Mouse (Mus musculus): ENCODE measurements at regions not wholly inside any gene's neighbourhood (a gene's known extent, or its start where the extent isn't known, plus 50 kb on each side); places are given as distances from the start of the nearest gene placed in this dataset.
A peak's percentile ranks its signal among the peaks of the same experiment; 100 is the strongest.

DNA sequence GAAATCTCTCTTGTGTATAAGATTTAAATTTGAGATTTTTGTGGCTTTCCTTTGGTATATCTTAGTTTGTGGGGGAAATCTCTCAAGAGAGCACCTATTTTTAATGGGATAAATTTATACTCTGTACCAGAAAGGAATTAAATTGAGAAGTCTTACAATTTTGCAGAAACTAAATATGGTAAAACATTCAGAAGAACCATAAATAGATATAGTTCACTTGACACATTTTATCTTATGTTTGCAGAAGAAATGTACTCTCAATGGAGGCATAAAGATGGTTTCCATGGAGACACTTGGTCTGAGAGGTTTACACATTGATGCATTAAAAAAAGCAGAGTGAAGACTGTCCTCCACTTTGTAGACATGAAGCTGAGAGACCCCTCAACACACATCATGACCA is 86.9 kb downstream of the Ndufa10 start:
- no peak for DNase-seq

DNA sequence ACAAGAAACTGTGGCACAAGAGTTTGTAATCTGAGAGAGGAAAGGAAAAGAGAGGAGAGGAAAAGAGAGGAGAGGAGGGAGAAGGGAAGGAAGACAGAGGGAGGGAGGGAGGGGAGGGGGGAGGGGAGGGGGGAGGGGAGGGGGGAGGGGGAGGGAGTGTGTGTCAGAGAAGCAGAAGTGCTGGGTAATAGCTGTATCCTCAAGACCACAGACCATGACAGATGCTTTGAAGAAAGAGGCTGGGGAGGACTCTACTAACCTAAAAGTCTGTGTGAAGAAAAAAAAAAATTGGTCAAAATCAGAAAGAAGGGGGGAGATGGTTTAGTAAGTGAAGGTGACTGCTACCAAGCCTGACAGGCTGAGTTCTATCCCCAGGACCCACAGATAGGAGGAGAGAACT is 88.7 kb downstream of the Ndufa10 start:
- no peak for DNase-seq

DNA sequence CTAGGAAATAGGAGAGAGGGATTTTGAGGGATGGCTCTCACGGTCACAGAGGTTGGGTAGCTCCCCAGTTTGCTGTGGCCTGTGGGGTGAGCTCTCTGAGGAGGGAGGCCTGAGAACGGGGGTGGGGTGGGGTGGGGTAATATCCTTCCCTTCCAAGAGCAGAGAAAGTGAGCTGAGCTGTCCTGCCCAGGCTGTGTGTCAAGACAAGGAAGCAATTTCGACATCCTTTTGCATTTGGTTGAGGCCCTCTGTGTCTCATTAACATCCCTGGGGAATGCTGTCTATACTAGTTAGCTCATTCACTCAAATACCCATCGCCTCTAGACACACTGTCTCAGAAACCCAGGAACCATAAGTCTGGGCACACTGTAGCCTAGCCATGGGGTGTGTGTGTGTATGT is 89.9 kb downstream of the Ndufa10 start:
- no peak for DNase-seq

DNA sequence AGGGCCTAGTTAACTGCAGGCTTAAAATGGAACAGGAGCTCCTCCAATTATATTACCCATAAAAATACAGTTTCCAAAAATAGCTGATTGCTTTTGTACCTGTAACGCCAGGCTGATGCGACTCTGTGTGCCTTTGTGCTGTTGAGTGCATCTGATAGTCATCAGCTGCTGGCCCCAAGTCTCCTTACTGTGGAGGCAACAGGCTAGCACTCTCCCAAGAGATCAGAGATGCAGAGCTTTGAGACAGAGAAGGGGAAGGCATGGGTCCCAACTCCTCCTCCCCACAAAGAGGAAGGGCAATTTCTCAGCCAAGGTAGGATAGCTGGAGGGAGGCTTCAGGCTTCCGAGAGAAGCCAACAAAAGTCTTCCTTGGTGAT is 94.2 kb downstream of the Ndufa10 start:
- no peak for DNase-seq

DNA sequence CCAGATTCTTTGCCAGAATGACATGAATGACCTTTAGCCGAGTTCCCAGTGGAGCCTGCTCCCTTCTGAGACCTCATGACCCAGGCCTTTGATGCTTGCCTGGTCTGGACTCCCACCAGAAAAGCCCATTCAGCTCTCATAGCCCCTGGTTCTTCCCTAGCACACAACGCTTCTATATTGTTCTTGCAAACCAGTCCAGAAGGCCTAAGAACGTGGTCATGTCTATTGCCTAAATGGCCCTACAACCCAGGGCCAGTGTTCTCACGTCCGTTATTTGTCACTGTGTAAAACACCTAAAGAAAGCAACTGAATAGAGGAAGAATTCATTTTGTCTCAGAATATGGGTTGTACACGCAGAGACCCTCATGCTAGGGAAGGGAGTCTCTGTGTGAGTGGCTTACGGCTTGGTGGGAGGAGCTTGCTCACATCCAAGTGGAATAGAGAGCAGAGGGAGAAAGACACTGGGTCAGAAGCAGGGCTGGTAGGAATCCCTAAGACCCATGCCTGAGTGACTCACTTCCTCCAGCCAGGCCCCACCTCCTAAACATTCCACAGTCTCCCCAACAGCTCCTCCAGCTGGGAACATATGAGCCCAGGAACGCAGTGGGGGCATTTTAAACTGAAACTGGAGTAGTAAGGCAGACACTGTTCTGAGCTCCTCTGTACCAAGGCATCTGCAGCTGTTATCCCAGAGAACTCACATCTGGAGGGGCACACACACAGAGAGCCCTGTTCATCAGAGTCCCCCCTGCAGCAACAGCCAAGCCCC is 94.7 kb downstream of the Ndufa10 start:
- no peak for DNase-seq

DNA sequence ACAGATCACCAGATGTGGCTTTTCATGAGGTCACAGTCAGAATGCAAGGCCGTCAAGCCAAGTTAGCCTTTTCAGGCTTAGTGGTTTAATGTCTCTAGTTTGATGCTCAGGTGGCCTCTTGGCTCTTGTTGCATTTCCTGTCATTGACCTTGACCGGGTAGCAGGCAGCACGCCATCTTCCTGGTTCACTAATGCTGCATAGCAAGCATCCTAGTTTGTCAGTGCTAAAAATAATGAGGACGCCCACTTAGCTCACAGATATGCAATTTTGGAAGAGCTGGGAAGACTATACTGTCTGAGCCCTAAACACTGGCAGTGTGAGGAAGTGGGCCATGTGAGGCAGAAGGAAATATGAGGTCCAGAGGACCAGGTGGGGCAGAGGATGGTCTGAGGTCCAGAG is 97.2 kb downstream of the Ndufa10 start:
- DNase-seq, result no peak

DNA sequence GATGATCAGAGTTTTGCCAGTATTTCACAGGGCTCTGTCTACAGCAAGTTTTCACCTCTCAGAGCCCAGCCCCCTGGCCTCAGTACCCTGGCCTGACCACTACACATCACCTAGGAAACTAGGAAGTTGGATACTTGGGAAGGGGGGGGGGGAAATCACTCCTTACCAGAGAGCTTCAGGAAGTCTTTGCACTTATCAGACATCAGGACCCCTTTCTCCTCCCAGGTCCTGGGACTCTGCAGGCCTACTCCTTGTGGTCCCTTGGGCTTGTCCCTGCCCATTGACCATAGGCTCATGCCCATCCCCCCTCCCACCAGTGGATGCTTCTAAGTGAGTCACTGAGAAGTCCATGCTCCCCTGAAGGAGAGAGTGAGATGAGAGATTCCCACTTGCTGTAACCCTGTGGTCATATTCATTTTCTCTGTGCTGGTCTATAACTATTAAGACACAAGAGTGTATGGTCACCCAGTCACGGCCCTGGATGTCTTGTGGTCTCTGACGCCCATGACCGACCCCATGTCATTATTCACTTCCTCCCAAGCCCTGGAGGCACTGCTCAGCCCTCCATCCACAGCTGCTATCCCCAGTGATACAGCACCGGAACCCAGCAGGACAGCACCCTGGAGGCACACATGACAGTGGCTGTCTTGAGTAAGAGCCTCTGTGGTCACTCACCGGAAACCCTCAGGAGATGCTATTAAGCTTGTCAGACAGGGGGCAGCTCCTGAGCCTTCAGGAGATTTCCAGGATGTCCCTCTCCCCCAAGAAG is 101.3 kb downstream of the Ndufa10 start:
- no peak for DNase-seq

DNA sequence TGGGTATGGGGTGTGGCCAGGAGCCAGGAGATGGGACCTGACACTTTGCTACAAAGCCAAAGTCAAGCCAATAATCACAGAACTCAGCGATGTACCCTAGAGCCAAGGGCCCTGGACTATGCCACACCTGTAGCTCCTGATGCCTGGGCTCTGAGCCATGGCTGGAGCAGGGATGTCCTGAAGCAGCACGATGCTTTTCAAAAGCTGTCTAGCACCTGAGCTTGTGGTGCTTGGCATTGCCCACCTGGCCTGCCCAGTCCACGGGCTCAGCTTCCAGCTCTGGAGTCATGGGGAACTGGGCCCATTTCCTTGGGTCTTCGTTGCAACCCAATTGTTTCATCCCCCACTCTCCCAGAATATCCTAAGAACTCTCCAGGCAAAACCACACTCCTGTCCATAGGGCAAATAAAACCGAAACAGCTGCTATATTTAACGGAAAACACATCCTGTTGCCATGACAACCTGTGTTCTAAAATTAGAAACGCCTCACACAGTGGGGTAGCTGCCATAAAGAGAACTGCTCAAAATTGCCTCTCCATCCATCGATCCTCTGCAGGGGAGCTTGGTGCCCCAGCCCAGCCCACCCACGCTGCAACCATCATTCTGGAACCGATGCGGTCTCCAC is 102.2 kb downstream of the Ndufa10 start:
- DNase-seq, result peak; percentile 59

DNA sequence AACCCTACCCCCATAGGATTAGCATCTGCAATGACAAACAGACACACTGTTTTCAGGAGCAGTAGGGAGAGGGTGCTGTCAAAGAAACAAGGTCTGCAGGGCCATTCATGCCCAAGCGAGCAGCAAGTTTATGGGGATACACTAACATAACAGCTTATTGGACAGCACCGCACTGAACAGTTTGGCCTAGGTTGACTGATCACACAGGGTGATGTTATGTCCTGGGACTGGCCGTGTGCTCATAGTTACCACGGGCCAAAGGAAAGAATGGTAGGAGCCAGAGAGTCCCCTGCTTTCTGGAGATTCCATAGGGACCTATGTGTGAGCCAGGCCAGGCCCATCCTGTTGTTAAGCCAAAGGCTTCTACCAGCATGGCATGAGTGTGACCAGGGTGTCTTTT is 102.8 kb downstream of the Ndufa10 start:
- no peak for DNase-seq

DNA sequence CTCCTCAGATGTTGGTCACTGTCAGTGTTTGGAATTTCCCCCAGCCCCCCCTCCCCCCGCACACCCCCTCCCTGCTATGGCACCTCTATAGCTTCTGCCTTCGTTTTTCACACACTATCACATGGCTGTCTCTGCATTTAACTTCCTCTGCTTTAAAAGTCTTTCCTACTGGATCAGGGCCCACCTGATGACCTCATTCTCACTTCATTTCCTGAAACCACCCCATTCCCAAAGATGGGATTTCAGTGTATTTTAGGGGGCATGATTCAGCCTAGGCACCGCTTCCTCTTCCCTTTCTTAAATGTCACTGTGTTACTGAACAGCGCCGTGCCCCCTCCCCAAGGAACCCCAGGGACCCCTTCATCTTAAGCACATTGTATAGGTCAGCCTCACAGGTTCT is 103.7 kb downstream of the Ndufa10 start:
- peak; percentile 42 for DNase-seq

DNA sequence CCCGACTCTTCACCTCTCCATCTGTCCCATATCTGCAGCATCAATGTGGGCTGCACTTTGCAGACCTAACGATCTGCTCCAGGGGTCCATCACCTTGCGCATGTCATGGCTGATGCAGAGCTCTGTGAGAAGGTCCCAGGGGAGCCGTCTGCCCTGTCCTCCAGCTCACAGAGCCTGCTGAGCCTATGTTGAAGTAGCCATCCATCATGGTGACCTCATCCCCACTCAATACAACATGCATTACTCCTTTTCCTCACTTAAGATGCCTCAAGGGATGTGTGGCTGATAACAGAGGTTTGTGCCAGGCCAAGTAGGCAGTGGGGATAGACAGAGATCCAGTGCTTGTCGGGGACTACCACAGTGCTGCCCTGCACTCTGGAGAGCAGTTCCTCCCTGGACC is 107.4 kb downstream of the Ndufa10 start:
- DNase-seq, result no peak

DNA sequence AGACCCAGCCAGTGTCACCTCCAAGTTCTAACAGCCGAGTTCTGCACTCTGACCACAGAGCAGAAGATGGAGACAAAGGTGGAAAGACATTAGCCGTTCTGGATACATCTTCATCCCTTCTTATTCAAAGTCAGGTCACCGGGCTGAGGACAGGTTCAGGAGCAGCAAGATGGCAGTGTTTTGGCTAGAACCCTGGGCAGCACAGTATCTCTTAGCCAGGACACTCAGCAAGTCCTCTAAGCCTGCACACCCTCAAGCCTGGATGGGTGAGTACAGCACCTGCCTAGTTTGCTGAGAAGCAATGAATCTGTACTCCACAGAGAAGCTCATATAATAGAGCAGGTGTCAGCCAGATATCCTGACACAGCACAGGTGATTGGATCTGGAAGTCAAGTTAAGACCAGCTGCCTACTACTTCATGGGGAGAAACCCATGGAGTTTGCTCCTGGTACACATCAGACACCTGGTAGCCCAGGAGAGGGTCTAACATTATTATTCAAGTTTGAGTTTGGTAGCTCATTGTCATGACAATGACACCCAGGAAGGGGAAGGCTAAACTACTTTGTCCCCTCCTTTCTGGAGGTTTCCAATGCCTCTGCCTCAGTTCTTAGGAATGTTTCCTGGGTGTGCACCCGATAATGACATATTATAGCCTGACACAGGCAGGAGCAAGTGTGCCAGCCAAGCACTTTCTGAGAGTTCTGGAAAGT is 108.1 kb downstream of the Ndufa10 start:
- no peak for DNase-seq

DNA sequence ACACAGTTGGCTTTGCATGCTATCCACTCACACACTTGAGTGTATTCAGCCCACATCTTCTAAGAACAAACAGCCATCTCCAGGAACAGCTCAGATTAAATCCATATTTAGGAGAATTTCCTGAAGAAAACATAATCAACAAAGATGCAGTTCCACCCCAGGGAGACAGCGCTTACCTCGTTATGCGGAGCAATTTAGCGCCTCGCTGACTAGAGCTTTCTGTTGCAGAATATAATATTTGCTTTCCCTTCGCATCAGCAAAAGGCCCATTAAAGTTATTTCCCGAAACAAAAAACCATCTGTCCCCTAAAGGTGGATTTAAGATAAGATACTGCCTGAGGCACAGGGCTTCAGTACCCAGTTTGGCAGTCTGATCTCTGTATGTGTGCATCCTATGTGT is 112.0 kb downstream of the Ndufa10 start:
- DNase-seq, result no peak

DNA sequence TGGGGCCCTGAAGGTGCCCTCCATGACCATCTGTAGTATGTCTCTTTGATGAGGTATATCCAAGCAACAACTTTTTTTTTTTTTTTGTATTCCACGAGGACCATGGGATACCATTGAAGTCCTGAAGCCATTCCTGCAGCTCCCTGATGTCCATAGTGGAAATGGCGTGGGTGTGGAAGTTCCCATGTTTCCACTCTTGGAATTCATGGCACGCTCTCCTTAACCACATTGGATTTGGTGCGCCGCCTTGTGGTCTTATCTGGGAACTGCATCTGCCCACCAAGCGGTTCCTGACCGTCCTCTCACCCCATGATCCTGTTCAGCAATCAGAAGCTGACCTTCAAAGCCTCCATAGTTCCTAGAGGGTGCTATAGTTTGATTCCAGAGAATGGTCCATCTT is 113.4 kb downstream of the Ndufa10 start:
- DNase-seq, result no peak

DNA sequence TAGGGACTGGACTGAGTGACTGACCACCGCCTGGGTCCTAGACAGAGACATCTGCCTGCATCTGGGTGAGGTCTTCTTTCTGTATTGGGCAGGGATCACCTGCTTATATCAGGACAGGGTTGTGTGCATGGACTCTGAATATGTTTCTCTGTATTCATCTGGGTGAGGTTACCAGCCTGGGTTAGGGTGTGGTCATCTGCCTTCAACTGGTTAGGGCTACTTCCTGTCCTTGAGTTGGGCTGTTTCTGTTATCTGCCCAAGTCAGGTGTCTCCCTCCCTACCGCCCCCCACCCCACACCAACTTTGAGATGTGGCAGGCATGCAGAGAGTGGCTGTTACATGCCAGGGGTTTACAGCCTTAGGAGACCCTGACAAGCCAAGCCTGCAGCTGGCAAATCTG is 114.2 kb downstream of the Ndufa10 start:
- no peak for DNase-seq

DNA sequence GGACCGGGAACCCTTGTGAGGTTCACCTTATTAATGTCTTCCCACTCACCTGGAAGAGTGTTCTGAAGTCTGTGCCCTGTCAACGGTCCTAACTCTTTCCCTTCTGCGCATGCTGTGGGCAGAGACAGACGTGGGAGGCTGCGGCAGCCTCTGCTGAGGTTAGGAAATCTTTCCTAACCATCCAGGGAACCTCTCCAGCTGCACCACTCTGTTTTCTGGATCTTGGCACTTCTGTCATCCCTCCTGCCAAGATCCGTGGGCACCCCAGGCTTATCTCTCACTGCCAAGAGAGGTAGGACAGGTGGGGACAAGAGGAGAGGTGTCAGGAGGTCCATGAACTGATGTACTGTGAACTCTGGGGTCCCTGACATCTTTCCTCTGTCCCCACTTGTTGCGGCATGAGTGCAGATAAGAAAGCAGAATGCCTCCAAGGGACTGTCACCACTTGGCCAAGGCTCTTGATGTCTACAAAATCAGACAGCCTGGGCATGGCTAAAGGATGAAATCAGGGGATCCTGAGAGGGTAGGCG is 114.8 kb downstream of the Ndufa10 start:
- no peak for DNase-seq

DNA sequence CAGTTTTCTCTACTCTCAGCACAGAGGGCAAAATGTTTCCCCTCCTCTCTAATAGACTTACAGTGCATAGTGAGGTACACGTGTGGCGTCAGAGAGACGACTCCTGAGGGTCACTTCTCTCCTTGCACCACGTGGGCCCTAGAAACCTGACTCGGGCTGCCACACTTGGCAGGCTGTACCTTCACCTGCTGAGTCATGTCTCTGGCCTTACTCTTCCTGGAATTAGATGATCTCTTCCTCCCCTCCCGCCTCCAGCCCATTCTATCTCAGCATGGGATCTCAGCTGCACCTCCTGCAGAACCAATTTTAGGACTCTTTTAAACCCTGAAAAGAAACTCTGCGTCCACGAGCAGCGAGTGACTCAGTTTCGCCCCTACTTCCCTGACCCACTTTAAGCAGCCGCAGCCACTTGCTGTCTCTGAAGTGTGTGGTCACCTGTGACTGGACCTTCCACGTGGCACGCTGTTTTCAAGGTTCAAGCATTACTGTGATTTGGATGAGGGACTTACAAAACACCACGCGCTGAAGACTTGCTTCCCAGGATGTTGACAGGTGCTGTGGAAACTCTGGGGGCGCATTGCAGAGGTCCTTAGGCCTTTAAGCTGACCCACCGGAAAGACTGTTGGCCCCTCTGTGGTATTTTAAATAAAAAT is 125.2 kb downstream of the Ndufa10 start:
- DNase-seq, result no peak

DNA sequence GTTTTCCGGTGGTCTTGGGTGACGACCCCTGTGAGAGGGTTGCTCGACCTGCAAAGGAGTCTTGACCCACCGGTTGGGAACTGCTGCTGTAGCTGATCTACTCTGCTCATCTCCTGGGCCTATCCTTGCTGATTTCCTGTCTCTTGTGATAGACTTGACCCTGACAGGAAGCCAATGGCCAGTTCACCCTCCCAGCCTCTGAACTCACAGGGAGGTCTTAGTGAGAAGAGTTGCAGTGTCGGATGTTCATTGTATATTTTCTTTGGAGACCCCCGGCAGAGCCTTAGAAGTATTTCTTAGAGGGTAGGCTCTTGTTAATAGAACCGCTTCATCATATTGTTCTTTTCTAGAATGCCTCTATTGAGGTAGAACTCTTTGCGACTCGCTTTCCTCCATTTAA is 126.0 kb downstream of the Ndufa10 start:
- no peak for DNase-seq

DNA sequence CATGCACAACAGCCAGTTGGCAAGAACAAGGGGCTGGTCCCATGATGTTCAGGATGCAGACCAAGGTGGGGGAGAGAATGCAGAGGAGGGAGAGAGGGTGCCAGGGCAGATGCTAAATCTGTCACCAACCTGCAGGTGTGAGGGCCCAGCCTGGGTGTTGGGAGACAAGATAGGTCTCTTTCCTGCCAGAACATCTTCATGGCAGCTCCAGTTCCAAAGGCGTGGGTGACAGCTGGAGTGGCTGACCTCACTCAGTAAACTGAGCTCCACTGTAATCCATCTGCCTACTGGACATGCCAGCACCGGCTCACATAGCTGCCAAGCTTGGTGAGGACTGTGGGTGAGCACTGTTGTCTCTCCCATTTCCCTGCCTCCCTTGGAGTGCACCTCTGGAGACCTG is 129.9 kb downstream of the Ndufa10 start:
- DNase-seq, result no peak

DNA sequence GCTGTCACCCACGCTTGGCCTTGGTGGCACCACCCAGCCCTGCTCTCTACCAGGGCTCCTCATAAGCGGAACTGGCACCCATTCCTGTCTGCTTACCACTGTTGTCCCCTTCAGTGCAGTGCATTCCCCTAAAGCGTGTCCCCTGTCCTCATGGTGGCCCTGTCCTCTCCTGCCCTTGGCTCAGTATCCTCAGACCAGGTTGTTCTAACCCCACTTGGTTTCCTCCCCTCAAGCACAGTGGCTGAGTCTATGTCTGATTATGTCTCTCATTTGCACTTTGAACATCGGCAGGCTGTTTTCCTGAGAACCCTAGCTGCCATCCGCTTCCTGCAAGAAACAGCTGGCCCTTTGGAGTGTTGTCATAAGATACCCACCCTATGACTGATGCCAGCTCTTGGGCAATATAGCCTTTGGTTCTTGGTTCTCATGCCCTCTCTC is 130.5 kb downstream of the Ndufa10 start:
- no peak for DNase-seq

DNA sequence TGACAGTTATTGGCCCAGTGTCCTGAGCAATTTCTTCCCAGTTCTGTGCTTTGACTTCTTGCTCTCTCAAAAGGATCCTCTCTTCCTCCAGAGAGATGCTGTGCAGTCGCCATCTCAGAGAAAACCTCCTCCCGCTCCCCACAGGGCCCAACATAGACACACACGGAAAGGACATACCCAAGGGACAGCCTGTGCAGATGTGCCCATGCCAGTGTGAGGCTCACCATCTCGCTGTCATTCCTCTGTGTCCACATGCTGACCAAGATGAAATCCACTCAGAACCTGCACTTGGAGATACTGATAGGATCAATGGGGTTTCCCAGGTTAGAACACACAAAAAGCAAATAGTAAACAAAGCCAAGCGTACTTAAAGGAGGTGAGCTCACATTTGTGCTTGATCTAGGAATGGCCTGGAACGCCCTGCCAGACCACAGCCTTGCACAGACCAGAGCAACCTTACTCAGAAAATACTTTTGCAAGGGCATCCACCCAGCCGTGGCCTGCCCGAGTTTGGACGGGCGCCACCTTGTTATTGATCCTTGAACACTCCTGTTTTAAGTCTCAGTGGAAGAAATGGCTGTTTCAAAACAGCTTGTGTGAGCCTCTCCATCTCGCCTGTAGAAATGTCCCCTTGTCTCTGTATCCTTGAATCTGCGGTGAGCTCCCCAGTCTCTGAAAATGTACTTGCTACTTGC is 131.7 kb downstream of the Ndufa10 start:
- DNase-seq, result no peak

DNA sequence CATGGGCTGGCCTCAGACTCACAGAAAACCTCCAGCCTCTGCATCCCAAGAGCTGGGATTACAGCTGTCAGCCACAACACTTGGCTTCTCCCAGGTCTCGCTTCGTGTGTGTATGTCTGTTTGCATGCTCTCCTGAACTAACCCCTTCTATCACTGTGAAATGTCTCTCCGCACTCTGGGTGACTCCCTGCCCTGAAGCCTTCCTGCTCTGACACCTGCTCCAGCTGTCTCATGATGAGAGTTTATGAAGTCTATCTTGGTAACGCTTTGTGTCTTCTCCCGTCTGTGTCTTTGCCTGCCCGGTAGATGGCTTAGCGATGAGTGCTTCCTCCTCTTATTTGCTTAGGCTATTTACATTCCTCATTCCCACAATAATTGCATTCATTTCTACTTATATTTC is 133.0 kb downstream of the Ndufa10 start:
- DNase-seq, result no peak
